Mouse (Mus musculus): ENCODE measurements around the gene Rab33b. TPM values are rescaled to one million over a fixed set of nuclear protein-coding genes. Genes with fewer than 3 reads are reported as not detected.

The Rab33b gene
- total and polyA plus RNA-seq, 2 experiments: 4.7 to 7.3 TPM

DNA sequence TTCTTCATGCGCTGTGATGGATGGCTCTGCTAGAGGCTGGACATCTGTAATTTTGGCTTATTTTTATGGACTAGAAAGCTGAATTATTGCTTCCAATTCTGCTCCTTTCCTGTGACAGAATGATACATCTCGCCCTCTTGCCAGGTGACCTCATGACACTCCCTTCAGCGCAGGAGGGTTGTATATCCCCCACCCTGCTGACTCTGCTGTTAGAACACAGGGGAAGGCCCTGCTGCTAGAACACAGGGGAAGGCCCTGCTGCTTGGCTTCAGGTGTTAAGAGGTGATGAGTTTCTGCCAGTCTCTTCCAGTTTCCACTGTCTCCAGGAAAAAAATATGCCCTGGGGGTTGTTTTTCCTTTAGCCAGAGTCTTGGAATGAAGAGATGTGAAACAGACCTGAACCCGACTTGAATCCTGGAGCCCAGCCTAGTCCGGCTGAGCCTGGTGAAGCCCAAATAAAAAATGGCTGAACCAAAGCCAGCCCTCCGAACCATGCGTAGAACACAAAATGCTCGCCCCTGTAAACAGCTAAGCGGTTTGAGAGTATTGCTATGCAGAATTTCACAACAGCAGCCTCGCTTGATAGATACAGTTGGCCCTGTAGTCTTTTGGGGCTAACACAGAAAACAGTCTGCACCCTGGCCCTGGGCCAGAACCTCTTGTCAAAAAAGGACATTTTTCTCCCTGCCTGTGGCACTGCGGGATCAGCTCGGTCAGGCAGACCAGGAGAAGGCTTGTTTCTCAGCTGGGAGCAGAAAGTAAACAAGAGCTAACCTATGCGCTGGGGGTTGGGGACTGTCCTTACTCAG is 48.0 kb downstream of the Rab33b start:
- Histone ChIP-seq H3K4me3 (ENCODE audit: insufficient read depth, low read depth, low read length) (no peak overlapping the region), H3K79me2 (ENCODE audit: control insufficient read depth, insufficient read depth, low read length) (no peaks in the 10 kb centered on the region), H3K4me1 (ENCODE audit: control insufficient read depth, insufficient read depth, low read length) (peaks cover 4% of the 10 kb centered on the region; the same call in 1 of the 2 replicates), H3K9ac (ENCODE audit: low read depth, low read length) (no peak overlapping the region), H3K36me3 (ENCODE audit: control insufficient read depth, insufficient read depth, low read length) (no peaks in the 10 kb centered on the region; the same call in 1 of the 2 replicates), H3K27ac (replicated peaks; ENCODE audit: insufficient read depth, low read depth, low read length) (no peak overlapping the region), H3K27me3 (ENCODE audit: control insufficient read depth, insufficient read depth, low read length) (no peaks in the 10 kb centered on the region)
- WGBS: 37% methylated on average over 13 of the region's 13 CpGs
- peak; percentile 47 for DNase-seq (ENCODE audit: extremely low read depth, low read depth, low spot score)
- TF ChIP-seq POLR2A (IDR thresholded peaks at IDR 0.05; ENCODE audit: extremely low read depth, insufficient read depth, low read length) (no peak), CTCF (IDR thresholded peaks at IDR 0.05; ENCODE audit: low read depth, low read length) (no peak)

- Histone ChIP-seq H3K4me1 (ENCODE audit: control insufficient read depth, insufficient read depth, low read length) (peaks cover 4% of the 10 kb centered on the region; the same call in 1 of the 2 replicates), H3K9ac (ENCODE audit: low read depth, low read length) (no peak overlapping the region), H3K79me2 (ENCODE audit: control insufficient read depth, insufficient read depth, low read length) (no peaks in the 10 kb centered on the region), H3K4me3 (ENCODE audit: insufficient read depth, low read depth, low read length) (no peak overlapping the region), H3K36me3 (ENCODE audit: control insufficient read depth, insufficient read depth, low read length) (no peaks in the 10 kb centered on the region; the same call in 1 of the 2 replicates), H3K27ac (replicated peaks; ENCODE audit: insufficient read depth, low read depth, low read length) (no peak overlapping the region), H3K27me3 (ENCODE audit: control insufficient read depth, insufficient read depth, low read length) (no peaks in the 10 kb centered on the region)
- TF ChIP-seq POLR2A (IDR thresholded peaks at IDR 0.05; ENCODE audit: extremely low read depth, insufficient read depth, low read length): no peak
- TF ChIP-seq CTCF (IDR thresholded peaks at IDR 0.05; ENCODE audit: low read depth, low read length): no peak
- 51% methylated on average over 5 of the region's 5 CpGs for WGBS
- DNase-seq (ENCODE audit: extremely low read depth, low read depth, low spot score): no peak
Measured at GRCm38 (mm10) chr3:51532282-51532620, 48.5 kb downstream of the Rab33b start.

DNA sequence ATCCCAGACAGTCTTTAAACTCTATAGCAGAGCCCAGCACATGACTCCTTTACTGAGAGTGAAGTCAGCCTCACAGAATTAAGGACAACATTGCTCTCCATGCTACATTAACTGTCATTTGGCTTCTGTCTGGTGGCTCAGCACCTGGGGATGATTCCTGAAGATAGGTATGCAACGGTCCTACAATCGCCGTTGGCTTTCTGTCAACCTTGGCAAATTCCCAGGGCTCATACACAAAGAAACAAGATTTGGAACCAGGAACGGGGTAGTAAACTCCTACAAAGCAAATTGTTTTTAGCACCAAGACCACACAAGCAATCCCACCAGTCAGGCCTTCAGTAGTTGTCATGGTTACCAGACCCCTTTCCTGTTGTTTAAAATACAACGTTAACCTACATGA is 49.9 kb downstream of the Rab33b start:
- WGBS: 88% methylated on average over 5 of the region's 5 CpGs
- Histone ChIP-seq H3K27ac (replicated peaks; ENCODE audit: insufficient read depth, low read depth, low read length) (no peak overlapping the region), H3K4me1 (ENCODE audit: control insufficient read depth, insufficient read depth, low read length) (peaks cover 4% of the 10 kb centered on the region; the same call in 1 of the 2 replicates), H3K36me3 (ENCODE audit: control insufficient read depth, insufficient read depth, low read length) (no peaks in the 10 kb centered on the region; the same call in 1 of the 2 replicates), H3K9ac (ENCODE audit: low read depth, low read length) (no peak overlapping the region), H3K4me3 (ENCODE audit: insufficient read depth, low read depth, low read length) (no peak overlapping the region), H3K79me2 (ENCODE audit: control insufficient read depth, insufficient read depth, low read length) (no peaks in the 10 kb centered on the region), H3K27me3 (ENCODE audit: control insufficient read depth, insufficient read depth, low read length) (no peaks in the 10 kb centered on the region)
- TF ChIP-seq CTCF (IDR thresholded peaks at IDR 0.05; ENCODE audit: low read depth, low read length) (no peak), POLR2A (IDR thresholded peaks at IDR 0.05; ENCODE audit: extremely low read depth, insufficient read depth, low read length) (no peak)
- DNase-seq (ENCODE audit: extremely low read depth, low read depth, low spot score): no peak

- Histone ChIP-seq H3K79me2 (ENCODE audit: control insufficient read depth, insufficient read depth, low read length) (no peaks in the 10 kb centered on the region), H3K36me3 (ENCODE audit: control insufficient read depth, insufficient read depth, low read length) (no peaks in the 10 kb centered on the region; the same call in 1 of the 2 replicates)
- 95% methylated on average over 9 of the region's 9 CpGs for WGBS
Measured at GRCm38 (mm10) chr3:51534013-51534412, 50.3 kb downstream of the Rab33b start.

DNA sequence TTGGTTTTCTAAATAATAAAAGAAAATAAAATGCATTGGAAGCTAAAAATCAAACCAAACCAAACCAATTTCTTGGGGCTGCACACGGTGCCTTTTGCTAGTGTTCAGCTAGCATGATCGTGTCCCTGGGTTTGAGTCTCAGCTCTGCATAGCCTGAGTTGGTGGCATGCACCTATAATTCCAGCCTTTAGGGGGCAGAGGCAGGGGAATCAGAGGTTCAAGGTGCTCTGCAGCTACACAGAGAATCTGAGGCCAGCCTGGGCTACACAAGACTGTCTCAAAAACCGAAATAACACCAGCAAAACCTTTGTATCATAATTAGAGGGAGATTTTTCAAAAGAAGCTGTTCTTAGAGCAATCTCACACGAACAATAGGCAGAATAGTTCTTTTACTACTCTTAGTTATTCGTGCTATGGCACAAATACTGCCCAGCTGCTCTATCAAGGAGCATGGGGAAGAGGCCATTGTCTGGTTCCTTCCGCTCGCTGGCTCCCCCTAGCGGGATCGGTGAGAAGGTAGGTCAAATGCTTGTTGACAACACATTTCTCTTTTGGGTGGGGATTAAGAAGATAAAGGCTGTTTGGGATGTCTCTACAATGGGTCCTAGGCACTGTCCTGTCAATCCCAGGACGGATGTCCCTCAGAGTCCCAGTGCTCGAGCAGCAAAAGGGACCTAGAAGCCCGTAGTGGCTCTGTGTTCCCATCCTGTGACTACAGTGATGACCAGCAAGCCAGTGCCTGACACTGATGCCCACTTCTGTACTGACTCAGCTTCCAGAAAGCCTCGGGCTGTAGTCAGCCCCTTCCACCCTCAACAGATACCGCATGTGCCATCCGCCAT is 56.1 kb downstream of the Rab33b start:
- H3K27me3 ChIP-seq (ENCODE audit: control insufficient read depth, insufficient read depth, low read length): no peaks in the 10 kb centered on the region
- no peak overlapping the region for H3K27ac ChIP-seq (replicated peaks; ENCODE audit: insufficient read depth, low read depth, low read length)
- no peak overlapping the region for H3K4me3 ChIP-seq (ENCODE audit: insufficient read depth, low read depth, low read length)
- H3K9ac ChIP-seq (ENCODE audit: low read depth, low read length): no peak overlapping the region
- H3K79me2 ChIP-seq (ENCODE audit: control insufficient read depth, insufficient read depth, low read length): no peaks in the 10 kb centered on the region
- no peaks in the 10 kb centered on the region; the same call in 1 of the 2 replicates for H3K36me3 ChIP-seq (ENCODE audit: control insufficient read depth, insufficient read depth, low read length)
- DNase-seq (ENCODE audit: extremely low read depth, low read depth, low spot score): peak; percentile 31
- TF ChIP-seq CTCF (IDR thresholded peaks at IDR 0.05; ENCODE audit: low read depth, low read length) (peak; percentile 95), POLR2A (IDR thresholded peaks at IDR 0.05; ENCODE audit: extremely low read depth, insufficient read depth, low read length) (no peak)
- WGBS: 50% methylated on average over 15 of the region's 15 CpGs
- H3K4me1 ChIP-seq (ENCODE audit: control insufficient read depth, insufficient read depth, low read length): no peaks in the 10 kb centered on the region

More at GRCm38 (mm10) chr3:51534013-51534412, 50.3 kb downstream of the Rab33b start:
- Histone ChIP-seq H3K4me1 (ENCODE audit: control insufficient read depth, insufficient read depth, low read length) (peaks cover 4% of the 10 kb centered on the region; the same call in 1 of the 2 replicates), H3K4me3 (ENCODE audit: insufficient read depth, low read depth, low read length) (no peak overlapping the region), H3K27ac (replicated peaks; ENCODE audit: insufficient read depth, low read depth, low read length) (no peak overlapping the region), H3K27me3 (ENCODE audit: control insufficient read depth, insufficient read depth, low read length) (no peaks in the 10 kb centered on the region), H3K9ac (ENCODE audit: low read depth, low read length) (no peak overlapping the region)
- TF ChIP-seq CTCF (IDR thresholded peaks at IDR 0.05; ENCODE audit: low read depth, low read length) (no peak), POLR2A (IDR thresholded peaks at IDR 0.05; ENCODE audit: extremely low read depth, insufficient read depth, low read length) (no peak)
- DNase-seq (ENCODE audit: extremely low read depth, low read depth, low spot score): no peak

Data from liver, adult 2 months (tissue).